Mouse (Mus musculus) ES-E14 (cell line): ENCODE measurements at regions not wholly inside any gene's neighbourhood (a gene's known extent, or its start where the extent isn't known, plus 50 kb on each side); places are given as distances from the start of the nearest gene placed in this dataset.

ENCODE experiments used
- DNase-seq: peaks from one replicate; pipeline ENCODE4 v3.0.0-alpha.2; 2013; ENCODE audit warnings: low read depth, low spot score
- H3K27ac ChIP-seq: 2 replicates; pipeline ENCODE4 v1.5.1; 2012; ENCODE audit warnings: low read depth, mild to moderate bottlenecking, low read length, moderate library complexity, mixed read lengths; ENCODE audit not compliant: poor library complexity, insufficient read depth, severe bottlenecking
- H3K36me3 ChIP-seq: 2 replicates; pipeline ENCODE4 v1.6.1; 2012; ENCODE audit warnings: mild to moderate bottlenecking, low read length, moderate library complexity, mixed read lengths; ENCODE audit not compliant: control insufficient read depth, poor library complexity, insufficient read depth, severe bottlenecking
- H3K4me1 ChIP-seq, 2 experiments: fragments of 150-350 bp in 1 of 2; sonication (generic) in 1 of 2; 2 replicates each; pipeline ENCODE4 v1.6.1; 2012; ENCODE audit warnings: low read length in 2 of 2, mild to moderate bottlenecking in 1 of 2, mixed read lengths in 1 of 2; ENCODE audit not compliant: control insufficient read depth in 2 of 2, insufficient read depth in 2 of 2, poor library complexity in 1 of 2
- H3K4me3 ChIP-seq, 2 experiments: fragments of 150-350 bp in 1 of 2; sonication (generic) in 1 of 2; 2 replicates each; pipeline ENCODE4 v1.5.1; 2012; ENCODE audit warnings: low read length in 2 of 2, low read depth in 1 of 2, mild to moderate bottlenecking in 1 of 2, mixed read lengths in 1 of 2; ENCODE audit not compliant: insufficient read depth in 1 of 2, poor library complexity in 1 of 2, severe bottlenecking in 1 of 2
- H3K9ac ChIP-seq: 2 replicates; pipeline ENCODE4 v1.6.1; 2012; ENCODE audit warnings: low read depth, mild to moderate bottlenecking, low read length, mixed read lengths; ENCODE audit not compliant: poor library complexity, insufficient read depth, severe bottlenecking
- H3K9me3 ChIP-seq: fragments of 150-350 bp; sonication (generic); 2 replicates; pipeline ENCODE4 v1.6.1; 2012; ENCODE audit warnings: low read depth, mild to moderate bottlenecking, low read length; ENCODE audit not compliant: control insufficient read depth, insufficient read depth
- CHD2 ChIP-seq: IDR thresholded peaks from 2 replicates; pipeline ENCODE4 v1.6.1; 2014; ENCODE audit warnings: mild to moderate bottlenecking, low read depth, low read length, inconsistent platforms
- HCFC1 ChIP-seq: IDR thresholded peaks from 2 replicates; pipeline ENCODE4 v1.6.1; 2012; ENCODE audit warnings: low read length, inconsistent platforms, borderline replicate concordance; ENCODE audit not compliant: insufficient read depth
- MAFK ChIP-seq: IDR thresholded peaks from 2 replicates; pipeline ENCODE4 v1.6.1; 2014; ENCODE audit warnings: mild to moderate bottlenecking, low read depth, low read length, inconsistent platforms; ENCODE audit not compliant: insufficient read depth
- ZC3H11A ChIP-seq: IDR thresholded peaks from 2 replicates; pipeline ENCODE4 v1.6.1; 2012; ENCODE audit warnings: low read depth, mild to moderate bottlenecking, inconsistent platforms, low read length, borderline replicate concordance
- ZNF384 ChIP-seq: IDR thresholded peaks from 2 replicates; pipeline ENCODE4 v1.6.1; 2012; ENCODE audit warnings: low read depth, low read length, inconsistent platforms
- in situ Hi-C, 2 experiments: fragments of 600-800 bp; cut with MboI; formaldehyde crosslinking; loops; one replicate each; pipeline ENCODE4 v1.15.1; 2025; ENCODE audit warnings: low sequenced_read_pairs in 2 of 2, inconsistent platforms in 1 of 2; ENCODE audit not compliant: unreplicated experiment in 2 of 2

GRCm38 (mm10) chr4:73051511-73051910 is 199.1 kb upstream of the Aldoart1 start:
- Histone ChIP-seq H3K4me1 (no peaks in the 10 kb centered on the region), H3K27ac (no peak overlapping the region), H3K9me3 (no peaks in the 10 kb centered on the region), H3K4me3 (no peak overlapping the region), H3K9ac (no peak overlapping the region), H3K36me3 (no peaks in the 10 kb centered on the region)
- no peak for TF ChIP-seq ZNF384
- no peak for TF ChIP-seq CHD2
- TF ChIP-seq ZC3H11A = no peak
- TF ChIP-seq MAFK = no peak
- TF ChIP-seq HCFC1 = no peak
- no peak for DNase-seq
- in situ Hi-C loops = no loop called here

- in situ Hi-C loops = loop anchor here in 1 of 2 experiments (25.0 kb wide), 1 partner anchor 761 kb away; no protein-coding TSS in a partner anchor
- Histone ChIP-seq H3K27ac (no peak overlapping the region), H3K9ac (no peak overlapping the region), H3K4me1 (no peaks in the 10 kb centered on the region), H3K4me3 (no peak overlapping the region), H3K36me3 (no peaks in the 10 kb centered on the region), H3K9me3 (no peaks in the 10 kb centered on the region)
- no peak for DNase-seq
- TF ChIP-seq ZNF384 (no peak), ZC3H11A (no peak), MAFK (no peak), CHD2 (no peak), HCFC1 (no peak)
These were observed 195.4 kb upstream of the Aldoart1 start for GRCm38 (mm10) chr4:73047804-73048203.

GRCm38 (mm10) chr4:73044356-73044755 is 191.9 kb upstream of the Aldoart1 start:
- H3K4me3 ChIP-seq = no peak overlapping the region
- H3K9ac ChIP-seq = no peak overlapping the region
- no peak for DNase-seq
- in situ Hi-C loops = loop anchor here in 1 of 2 experiments (25.0 kb wide), 1 partner anchor 757 kb away; no protein-coding TSS in a partner anchor
- TF ChIP-seq HCFC1 (no peak), CHD2 (no peak), MAFK (no peak), ZC3H11A (no peak), ZNF384 (no peak)
- no peaks in the 10 kb centered on the region for H3K4me1 ChIP-seq
- H3K9me3 ChIP-seq = no peaks in the 10 kb centered on the region
- no peaks in the 10 kb centered on the region for H3K36me3 ChIP-seq
- no peak overlapping the region for H3K27ac ChIP-seq

GRCm38 (mm10) chr4:73042672-73043071 is 190.2 kb upstream of the Aldoart1 start:
- Histone ChIP-seq H3K4me3 (no peak overlapping the region), H3K9ac (no peak overlapping the region), H3K27ac (no peak overlapping the region), H3K4me1 (no peaks in the 10 kb centered on the region), H3K9me3 (no peaks in the 10 kb centered on the region), H3K36me3 (no peaks in the 10 kb centered on the region)
- DNase-seq = peak; percentile 15
- in situ Hi-C loops = loop anchor here in 1 of 2 experiments (25.0 kb wide), 1 partner anchor 755 kb away; no protein-coding TSS in a partner anchor
- TF ChIP-seq CHD2 (no peak), ZNF384 (no peak), HCFC1 (no peak), ZC3H11A (0 out of 2 replicates have a peak, but pooled peaks have one; percentile 11), MAFK (no peak)

GRCm38 (mm10) chr4:73041486-73041885 is 189.1 kb upstream of the Aldoart1 start:
- H3K4me3 ChIP-seq = no peak overlapping the region
- no peaks in the 10 kb centered on the region for H3K36me3 ChIP-seq
- TF ChIP-seq ZC3H11A = no peak
- TF ChIP-seq MAFK = no peak
- TF ChIP-seq HCFC1 = no peak
- TF ChIP-seq ZNF384 = no peak
- no peak for TF ChIP-seq CHD2
- no peak for DNase-seq
- in situ Hi-C loops = loop anchor here in 1 of 2 experiments (25.0 kb wide), 1 partner anchor 754 kb away; no protein-coding TSS in a partner anchor
- no peaks in the 10 kb centered on the region for H3K9me3 ChIP-seq
- no peak overlapping the region for H3K9ac ChIP-seq
- H3K27ac ChIP-seq = no peak overlapping the region
- no peaks in the 10 kb centered on the region for H3K4me1 ChIP-seq
